Mouse (Mus musculus) forebrain, embryonic 15.5 days (tissue): ENCODE measurements at regions not wholly inside any gene's neighbourhood (a gene's known extent, or its start where the extent isn't known, plus 50 kb on each side); places are given as distances from the start of the nearest gene placed in this dataset.
A peak's percentile ranks its signal among the peaks of the same experiment; 100 is the strongest.

Source experiments
- ATAC-seq: fragments of 200-750 bp; cut with Nextera tagmentation; replicated peaks from 2 replicates; pipeline ENCODE4 v1.8.0; 2017; ENCODE audit warnings: mild to moderate bottlenecking, moderate TSS enrichment, moderate library complexity
- H3K27ac ChIP-seq: fragments of 300-500 bp; sonication (generic); replicated peaks from 2 replicates; pipeline ENCODE4 v1.5.1; 2015; ENCODE audit warnings: mild to moderate bottlenecking, inconsistent platforms
- H3K27me3 ChIP-seq: fragments of 300-500 bp; sonication (generic); 2 replicates; pipeline ENCODE4 v1.6.1; 2015; ENCODE audit warnings: inconsistent platforms
- H3K36me3 ChIP-seq: fragments of 300-500 bp; sonication (generic); 2 replicates; pipeline ENCODE4 v1.6.1; 2015; ENCODE audit warnings: mild to moderate bottlenecking, inconsistent platforms
- H3K4me1 ChIP-seq: fragments of 300-500 bp; sonication (generic); 2 replicates; pipeline ENCODE4 v1.6.1; 2015; ENCODE audit warnings: inconsistent platforms
- H3K4me2 ChIP-seq: fragments of 300-500 bp; sonication (generic); replicated peaks from 2 replicates; pipeline ENCODE4 v1.6.1; 2015; ENCODE audit warnings: mild to moderate bottlenecking, inconsistent platforms
- H3K4me3 ChIP-seq: fragments of 300-500 bp; sonication (generic); 2 replicates; pipeline ENCODE4 v1.5.1; 2015; ENCODE audit warnings: mild to moderate bottlenecking, inconsistent platforms
- H3K9ac ChIP-seq: fragments of 300-500 bp; sonication (generic); replicated peaks from 2 replicates; pipeline ENCODE4 v1.6.1; 2015; ENCODE audit warnings: mild to moderate bottlenecking, inconsistent platforms
- H3K9me3 ChIP-seq: fragments of 300-500 bp; sonication (generic); 2 replicates; pipeline ENCODE4 v1.6.1; 2016; ENCODE audit warnings: inconsistent platforms

GRCm38 (mm10) chr15:70156443-70156842, 3655.7 kb upstream of the Lrrc6 start:
- no peaks in the 10 kb centered on the region for H3K4me1 ChIP-seq
- no peak overlapping the region for H3K27ac ChIP-seq
- ATAC-seq: 0 out of 2 replicates have a peak, but pooled peaks have one; percentile 32
- H3K4me2 ChIP-seq: no peak overlapping the region
- no peaks in the 10 kb centered on the region for H3K36me3 ChIP-seq
- H3K9me3 ChIP-seq: no peaks in the 10 kb centered on the region
- no peak overlapping the region for H3K4me3 ChIP-seq
- H3K27me3 ChIP-seq: no peaks in the 10 kb centered on the region
- H3K9ac ChIP-seq: no peak overlapping the region

GRCm38 (mm10) chr15:70203366-70203765, 3631.0 kb upstream of the Gm6569 start:
- H3K4me2 ChIP-seq: no peak overlapping the region
- ATAC-seq: no peak
- H3K27ac ChIP-seq: no peak overlapping the region
- H3K9ac ChIP-seq: no peak overlapping the region
- no peaks in the 10 kb centered on the region for H3K9me3 ChIP-seq
- H3K27me3 ChIP-seq: no peaks in the 10 kb centered on the region
- no peak overlapping the region for H3K4me3 ChIP-seq
- no peaks in the 10 kb centered on the region for H3K4me1 ChIP-seq
- H3K36me3 ChIP-seq: no peaks in the 10 kb centered on the region
